Mouse (Mus musculus): ENCODE results near the gene Dennd6a. TPM values are rescaled to one million over a fixed set of nuclear protein-coding genes. Genes with fewer than 3 reads are reported as not detected.
A peak's percentile ranks its signal among the peaks of the same experiment; 100 is the strongest.
"Not testable (repeated sequence)": the region's sequence is repeated elsewhere in the genome, so short reads cannot be mapped to it uniquely, and the experiment has no call there.

Dennd6a gene
- polyA plus RNA-seq, 1 experiment from 2014 or later, result 32.1 TPM

DNA sequence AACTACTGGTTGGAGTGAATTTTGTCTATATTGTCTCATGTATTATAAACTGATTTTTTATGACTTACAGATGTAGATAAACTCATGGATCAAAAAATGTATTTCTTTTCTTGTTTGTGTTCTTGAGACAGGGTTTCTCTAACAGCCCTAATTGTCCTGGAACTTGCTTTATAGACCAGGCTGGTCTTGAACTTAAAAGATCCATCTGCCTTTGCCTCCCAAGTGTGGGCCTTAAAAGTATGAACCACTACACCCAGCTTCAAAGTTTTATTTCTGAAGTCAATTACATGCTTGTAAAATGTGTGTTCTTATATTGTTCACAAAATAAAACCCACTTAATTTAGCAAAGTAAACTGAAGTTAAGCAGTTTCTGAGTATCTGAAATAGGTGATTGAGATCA, 84.5 kb downstream of the Dennd6a start:
- no peak overlapping the region for H3K4me2 ChIP-seq
- H3K9me3 ChIP-seq, result no peaks in the 10 kb centered on the region
- H3K4me3 ChIP-seq, result no peak overlapping the region
- ATAC-seq (ENCODE audit: borderline replicate concordance, extremely low read depth, low FRiP score, low TSS enrichment), result no peak
- H3K27ac ChIP-seq, result no peak overlapping the region
- H3K36me3 ChIP-seq, result peaks cover 51% of the 10 kb centered on the region
- H3K9ac ChIP-seq, result no peak overlapping the region
- no peaks in the 10 kb centered on the region for H3K4me1 ChIP-seq
- H3K27me3 ChIP-seq, result no peaks in the 10 kb centered on the region

DNA sequence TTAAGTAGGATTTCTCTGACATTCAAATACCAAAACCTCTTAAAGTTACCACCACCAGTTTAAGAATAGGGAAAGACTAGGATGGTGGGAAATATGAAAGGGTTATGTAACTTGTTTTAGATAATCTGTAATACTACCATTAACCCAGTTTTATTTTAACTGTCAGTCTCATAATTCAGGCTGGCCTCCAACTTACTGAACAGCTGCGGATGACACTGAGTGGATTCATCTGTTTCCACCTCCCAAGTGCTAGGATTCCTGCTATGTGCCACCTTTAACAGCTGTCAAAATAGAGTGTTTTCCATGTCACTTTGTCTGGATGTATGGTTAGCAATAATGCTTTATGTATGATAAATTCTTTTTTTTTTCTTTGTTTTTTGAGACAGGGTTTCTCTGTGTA, 86.6 kb downstream of the Dennd6a start:
- ATAC-seq (ENCODE audit: borderline replicate concordance, extremely low read depth, low FRiP score, low TSS enrichment), result no peak
- Histone ChIP-seq H3K27me3 (no peaks in the 10 kb centered on the region), H3K9ac (no peak overlapping the region), H3K4me1 (no peaks in the 10 kb centered on the region), H3K36me3 (peaks cover 45% of the 10 kb centered on the region), H3K9me3 (no peaks in the 10 kb centered on the region), H3K4me2 (no peak overlapping the region), H3K27ac (no peak overlapping the region), H3K4me3 (no peak overlapping the region)
- 86% methylated on average over 1 of the region's 1 CpGs for WGBS

DNA sequence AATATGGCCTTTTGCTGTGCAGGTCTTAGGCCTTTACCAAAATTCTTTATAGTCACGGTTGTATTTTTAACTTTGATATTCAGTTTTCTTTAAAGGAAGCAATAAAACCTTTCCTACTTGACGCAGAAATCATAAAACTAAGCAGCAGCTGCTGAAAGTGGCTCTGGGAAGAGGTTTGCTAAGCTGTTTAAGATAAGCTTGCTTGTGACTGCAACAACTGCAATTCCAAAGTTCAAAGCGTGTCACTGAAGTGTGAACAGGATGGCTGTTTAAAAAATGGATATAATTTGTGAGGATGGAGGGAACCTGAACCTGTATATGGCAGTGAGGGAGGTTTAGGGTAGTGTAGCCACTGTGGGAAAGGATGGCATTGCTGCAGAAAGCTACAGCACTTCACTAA, 88.4 kb downstream of the Dennd6a start:
- WGBS, result 73% methylated on average over 3 of the region's 3 CpGs
- no peak for ATAC-seq (ENCODE audit: borderline replicate concordance, extremely low read depth, low FRiP score, low TSS enrichment)
- H3K27ac ChIP-seq, result no peak overlapping the region
- H3K4me1 ChIP-seq, result peaks cover 7% of the 10 kb centered on the region
- H3K9me3 ChIP-seq, result no peaks in the 10 kb centered on the region
- no peak overlapping the region for H3K4me2 ChIP-seq
- H3K36me3 ChIP-seq, result peaks cover 40% of the 10 kb centered on the region
- H3K9ac ChIP-seq, result no peak overlapping the region
- no peaks in the 10 kb centered on the region for H3K27me3 ChIP-seq
- H3K4me3 ChIP-seq, result no peak overlapping the region

DNA sequence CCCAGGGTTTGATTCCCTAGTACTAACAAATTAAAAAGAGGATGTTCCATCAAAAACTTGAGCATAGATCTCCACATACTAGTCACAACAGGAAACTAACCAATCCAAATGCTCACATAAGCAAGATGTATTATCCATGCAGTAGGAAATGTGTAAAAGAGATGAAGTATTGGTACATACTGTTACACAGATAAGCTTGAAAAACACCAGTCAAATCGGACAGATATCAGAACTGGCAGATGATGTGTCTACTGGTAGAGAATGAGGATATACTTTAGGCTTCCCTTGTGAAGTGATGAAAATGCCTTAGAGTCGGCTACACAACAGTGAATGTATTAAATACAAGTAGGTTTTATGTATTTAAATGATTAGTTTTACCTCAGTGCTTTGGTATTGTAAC, 88.8 kb downstream of the Dennd6a start:
- Histone ChIP-seq H3K27me3 (no peaks in the 10 kb centered on the region), H3K36me3 (peaks cover 36% of the 10 kb centered on the region), H3K27ac (no peak overlapping the region), H3K4me3 (no peak overlapping the region), H3K4me1 (peaks cover 11% of the 10 kb centered on the region), H3K4me2 (no peak overlapping the region), H3K9me3 (no peaks in the 10 kb centered on the region), H3K9ac (no peak overlapping the region)
- WGBS, result 81% methylated on average over 2 of the region's 2 CpGs
- ATAC-seq (ENCODE audit: borderline replicate concordance, extremely low read depth, low FRiP score, low TSS enrichment), result no peak

DNA sequence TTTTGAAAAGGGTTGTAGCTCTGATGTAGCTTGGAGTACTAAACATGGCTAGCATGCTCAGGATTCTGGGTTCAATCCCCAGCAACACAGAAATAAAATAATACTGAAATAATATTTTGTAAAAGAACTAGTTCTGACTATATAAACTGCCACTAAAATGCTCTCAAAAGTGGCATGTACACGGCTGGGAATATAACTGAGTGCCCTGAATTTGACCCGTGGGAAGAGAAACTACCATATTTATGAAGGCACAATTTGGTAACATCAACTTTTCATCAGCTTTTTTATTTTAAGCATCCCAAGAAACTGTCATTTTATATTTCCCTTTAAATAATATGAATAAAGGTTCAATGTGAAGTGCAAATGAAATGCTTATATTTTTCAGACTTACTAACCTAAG, 90.2 kb downstream of the Dennd6a start:
- H3K4me1 ChIP-seq, result peaks cover 19% of the 10 kb centered on the region
- no peaks in the 10 kb centered on the region for H3K9me3 ChIP-seq
- H3K27ac ChIP-seq, result no peak overlapping the region
- no peak for ATAC-seq (ENCODE audit: borderline replicate concordance, extremely low read depth, low FRiP score, low TSS enrichment)
- no peak overlapping the region for H3K4me3 ChIP-seq
- 77% methylated on average over 2 of the region's 2 CpGs for WGBS
- H3K27me3 ChIP-seq, result no peaks in the 10 kb centered on the region
- H3K4me2 ChIP-seq, result no peak overlapping the region
- H3K9ac ChIP-seq, result no peak overlapping the region
- H3K36me3 ChIP-seq, result peaks cover 32% of the 10 kb centered on the region

DNA sequence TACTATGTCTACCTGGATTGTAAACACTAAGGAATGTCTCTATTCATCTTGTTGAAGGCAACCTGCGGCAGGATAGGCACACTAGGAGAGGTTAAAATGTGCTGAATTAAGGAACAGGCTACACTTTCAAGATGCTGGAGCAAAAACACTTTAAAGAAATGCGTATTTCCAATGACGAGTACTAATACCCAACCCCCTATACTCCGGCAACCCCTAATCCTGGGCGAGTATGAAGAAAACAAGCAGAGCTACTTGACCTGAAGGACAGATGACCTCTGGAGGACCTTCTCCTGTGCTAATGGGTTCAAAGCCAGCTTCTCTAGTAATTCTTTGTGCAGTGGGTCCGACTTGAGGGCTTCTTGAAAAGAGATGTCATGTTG, 94.3 kb downstream of the Dennd6a start:
- peak overlapping the region; percentile 76 for H3K4me3 ChIP-seq
- H3K4me2 ChIP-seq, result peak overlapping the region; percentile 95
- H3K4me1 ChIP-seq, result peaks cover 24% of the 10 kb centered on the region
- H3K27me3 ChIP-seq, result no peaks in the 10 kb centered on the region
- H3K36me3 ChIP-seq, result peaks cover 17% of the 10 kb centered on the region
- WGBS, result 11% methylated on average over 6 of the region's 6 CpGs
- no peaks in the 10 kb centered on the region for H3K9me3 ChIP-seq
- no peak overlapping the region for H3K27ac ChIP-seq
- no peak for ATAC-seq (ENCODE audit: borderline replicate concordance, extremely low read depth, low FRiP score, low TSS enrichment)
- H3K9ac ChIP-seq, result peak overlapping the region; percentile 85

DNA sequence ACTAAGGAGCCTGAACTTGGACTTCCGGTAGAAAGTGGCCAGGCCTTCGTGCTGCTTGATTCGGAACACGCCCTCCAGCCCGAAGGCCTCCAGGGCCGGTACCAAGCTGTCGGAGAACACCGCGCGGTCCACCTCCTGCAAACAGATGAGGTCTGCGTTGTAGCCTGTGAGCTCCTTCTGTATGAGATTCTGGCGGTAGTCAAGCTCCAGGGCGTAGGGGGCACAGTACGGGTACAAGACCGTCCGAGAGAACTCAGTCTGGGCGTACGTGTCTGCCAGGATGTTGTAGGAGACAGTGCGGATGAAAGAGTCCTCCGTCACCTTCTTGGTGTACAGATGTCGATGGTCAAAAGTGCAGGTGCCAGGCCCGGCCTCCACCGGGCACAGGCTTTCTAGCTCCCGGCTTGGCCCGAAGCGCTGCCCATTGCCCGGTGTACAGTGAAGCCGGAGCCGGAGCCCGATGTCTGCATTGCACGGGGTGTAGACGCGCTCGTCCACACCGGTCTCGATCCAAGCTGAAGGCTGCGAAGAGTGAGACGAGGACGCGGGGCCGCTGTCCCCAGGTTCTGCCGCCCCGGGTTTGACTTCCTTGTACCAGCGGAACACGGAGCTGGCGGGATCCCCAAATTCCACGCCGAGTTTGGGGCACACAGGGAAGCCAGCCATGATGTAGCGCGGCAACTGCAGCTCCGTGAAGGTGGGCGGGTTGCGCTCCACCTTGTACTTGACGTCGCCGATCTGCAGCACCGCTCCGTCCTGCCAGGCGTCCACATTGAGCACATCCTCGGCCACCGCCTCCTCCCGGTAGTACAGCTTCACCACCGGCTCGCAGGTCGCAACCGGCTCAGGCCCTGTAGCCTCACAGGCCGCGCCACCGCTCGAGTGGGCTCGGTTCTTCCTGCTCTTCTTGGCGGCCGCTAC, 95.0 kb downstream of the Dennd6a start:
- Histone ChIP-seq H3K36me3 (peaks cover 15% of the 10 kb centered on the region), H3K4me3 (peak overlapping the region; percentile 76)

DNA sequence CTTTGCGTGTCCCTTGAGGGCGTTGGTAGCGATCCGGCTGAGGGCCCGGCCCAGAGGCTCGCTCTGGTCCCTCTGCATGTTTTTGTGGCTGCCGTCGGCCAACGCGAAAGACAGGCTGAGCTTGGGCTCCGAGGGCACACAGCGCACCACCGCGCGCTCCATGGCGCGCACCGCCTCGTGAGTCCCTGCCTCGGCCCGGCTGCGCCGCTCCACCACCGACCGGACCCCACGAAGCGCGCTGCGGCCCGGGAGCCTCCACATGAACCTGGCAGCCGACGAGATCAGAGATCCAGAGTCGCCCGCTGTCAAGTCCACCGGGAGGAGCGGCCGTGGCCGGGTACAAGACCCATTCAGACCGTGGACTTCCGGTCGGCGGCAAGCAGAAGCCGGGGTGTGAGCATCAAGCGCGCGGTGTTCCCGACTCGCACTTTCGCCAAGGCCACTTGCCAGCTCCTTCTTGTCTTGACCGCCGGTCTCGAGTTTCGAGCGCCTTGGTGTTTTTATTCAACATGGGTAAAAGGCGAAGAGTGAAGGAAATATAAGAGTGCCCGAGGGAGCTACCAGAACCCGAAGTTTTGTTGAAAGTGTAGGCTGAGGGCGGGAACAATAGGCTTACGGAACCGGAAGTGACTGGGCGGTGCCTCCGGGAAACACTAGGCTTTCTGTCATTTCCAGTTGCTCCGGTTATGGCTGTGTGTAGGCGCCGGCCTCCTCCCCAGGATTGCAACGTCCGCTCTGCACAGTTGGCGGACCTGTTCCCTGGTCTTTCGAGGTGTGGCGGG, 95.8 kb downstream of the Dennd6a start, which contains the start of gene Pde12:
Gene Pde12 (minus strand): TSS at position 592 of the 782 bp plus-strand sequence.
- H3K4me1 ChIP-seq, result peaks cover 24% of the 10 kb centered on the region
- H3K9ac ChIP-seq, result peak within 1 kb of the TSS; percentile 85
- H3K9me3 ChIP-seq, result no peaks in the 10 kb centered on the region
- peak within 1 kb of the TSS; percentile 95 for H3K4me2 ChIP-seq
- WGBS, result under 1% methylated on average over 70 of the region's 70 CpGs
- H3K27ac ChIP-seq, result peak within 1 kb of the TSS; percentile 87
- H3K4me3 ChIP-seq, result peak within 1 kb of the TSS; percentile 76
- H3K27me3 ChIP-seq, result no peaks in the 10 kb centered on the region
- ATAC-seq (ENCODE audit: borderline replicate concordance, extremely low read depth, low FRiP score, low TSS enrichment), result peak; percentile 92
- peaks cover 12% of the 10 kb centered on the region for H3K36me3 ChIP-seq

More for the DNA sequence above, 95.0 kb downstream of the Dennd6a start:
- H3K4me2 ChIP-seq, result peak overlapping the region; percentile 95
- H3K9me3 ChIP-seq, result no peaks in the 10 kb centered on the region
- H3K27me3 ChIP-seq, result no peaks in the 10 kb centered on the region
- 2% methylated on average over 73 of the region's 73 CpGs for WGBS
- H3K4me1 ChIP-seq, result peaks cover 24% of the 10 kb centered on the region
- peak; percentile 40 for ATAC-seq (ENCODE audit: borderline replicate concordance, extremely low read depth, low FRiP score, low TSS enrichment)
- peak overlapping the region; percentile 85 for H3K9ac ChIP-seq
- peak overlapping the region; percentile 87 for H3K27ac ChIP-seq

DNA sequence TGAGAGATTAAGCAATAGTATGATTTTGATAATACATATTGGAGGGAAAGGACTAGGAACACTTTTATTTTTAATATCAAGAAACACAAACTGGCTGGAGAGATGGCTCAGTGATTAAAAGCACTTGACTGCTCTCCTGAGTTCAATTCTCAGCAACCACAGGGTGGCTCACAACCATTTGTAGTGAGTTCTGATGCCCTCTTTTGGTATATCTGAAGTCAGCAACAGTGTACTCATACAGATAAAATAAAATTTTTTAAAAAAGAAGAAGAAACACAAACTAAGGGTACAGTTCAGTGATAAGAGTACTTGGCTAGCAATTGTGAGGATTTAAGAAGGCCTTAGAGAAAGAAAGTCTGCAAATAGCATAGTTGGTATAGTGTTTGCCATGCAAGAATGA, 97.3 kb downstream of the Dennd6a start:
- Histone ChIP-seq H3K9ac (no peak overlapping the region), H3K4me1 (peaks cover 24% of the 10 kb centered on the region), H3K27ac (no peak overlapping the region), H3K4me2 (peak overlapping the region; percentile 95), H3K9me3 (no peaks in the 10 kb centered on the region), H3K27me3 (no peaks in the 10 kb centered on the region), H3K36me3 (no peaks in the 10 kb centered on the region), H3K4me3 (peak overlapping the region; percentile 76; the same call in 1 of the 2 replicates)
- no peak for ATAC-seq (ENCODE audit: borderline replicate concordance, extremely low read depth, low FRiP score, low TSS enrichment)

DNA sequence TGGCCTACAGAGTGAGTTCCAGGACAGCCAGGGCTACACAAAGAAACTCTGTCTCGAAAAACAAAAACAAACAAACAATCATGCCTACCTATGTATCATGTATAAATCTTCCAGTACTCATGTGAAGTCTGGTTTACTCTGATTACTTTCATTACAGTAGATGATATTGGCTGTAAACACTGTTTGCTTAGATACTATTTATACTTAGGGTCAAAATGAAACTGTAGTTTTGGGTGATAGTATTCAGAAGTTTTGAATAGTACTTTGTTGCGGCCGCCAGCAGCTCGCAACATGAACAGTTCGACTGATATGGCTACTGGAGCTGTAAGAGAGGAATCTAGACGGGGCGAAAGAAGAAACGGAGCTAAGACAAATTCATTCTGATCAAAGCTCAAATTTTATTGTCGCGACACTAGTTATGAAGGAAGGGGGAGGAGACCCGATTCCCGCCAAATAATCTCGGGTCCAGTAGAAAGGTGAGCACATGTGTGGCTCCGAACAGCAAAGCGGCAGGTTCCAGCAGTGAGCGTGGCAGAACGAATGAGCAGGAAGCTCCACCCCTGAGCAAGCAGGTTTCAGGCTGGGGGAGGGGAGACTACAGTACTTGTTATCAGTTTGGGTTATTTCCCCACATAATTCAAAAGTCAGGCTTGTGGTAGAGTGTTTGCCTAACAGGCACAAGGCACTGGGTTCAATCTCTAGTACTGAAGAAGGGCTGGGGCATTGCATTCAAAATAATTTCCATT, 98.4 kb downstream of the Dennd6a start:
- not testable (repeated sequence) for H3K9ac ChIP-seq; H3K27me3 ChIP-seq; H3K4me3 ChIP-seq; H3K9me3 ChIP-seq; ATAC-seq (ENCODE audit: borderline replicate concordance, extremely low read depth, low FRiP score, low TSS enrichment); H3K36me3 ChIP-seq; H3K4me2 ChIP-seq; H3K27ac ChIP-seq
- WGBS, result 58% methylated on average over 17 of the region's 17 CpGs
- peaks cover 16% of the 10 kb centered on the region for H3K4me1 ChIP-seq

DNA sequence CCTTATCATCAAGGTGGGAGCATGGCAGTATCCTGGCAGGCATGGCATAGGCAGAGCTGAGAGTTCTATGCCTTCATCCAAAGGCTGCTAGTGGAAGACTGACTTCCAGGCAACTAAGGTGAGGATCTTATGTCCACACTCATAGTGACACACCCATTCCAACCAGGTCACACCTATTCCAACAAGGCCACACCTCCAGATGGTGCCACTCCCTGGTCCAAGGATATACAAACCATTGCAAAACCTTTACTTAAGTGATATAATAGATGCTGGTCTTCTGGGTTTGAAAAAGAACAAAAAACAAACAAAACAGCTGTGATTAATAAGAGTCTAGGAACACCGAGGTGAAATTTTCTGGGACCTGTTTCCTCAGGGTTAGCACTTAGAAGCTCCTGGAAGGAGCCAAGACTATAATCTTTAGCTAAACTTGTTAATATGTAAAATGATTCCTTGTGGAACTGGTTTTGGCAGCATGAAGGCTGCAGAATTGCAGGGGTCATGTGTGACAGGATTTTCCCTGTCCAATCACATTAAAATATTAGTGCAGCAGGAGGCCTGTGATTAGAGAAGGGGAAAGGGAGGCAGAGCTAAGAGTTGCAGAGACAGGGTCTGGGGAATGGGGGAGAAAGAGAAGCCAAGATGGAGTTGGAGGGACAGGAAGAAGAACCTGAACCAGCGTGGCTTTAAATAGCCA, 101.0 kb downstream of the Dennd6a start:
- H3K36me3 ChIP-seq; H3K9ac ChIP-seq; H3K4me1 ChIP-seq; H3K4me2 ChIP-seq; H3K27ac ChIP-seq; H3K4me3 ChIP-seq; H3K27me3 ChIP-seq; H3K9me3 ChIP-seq; ATAC-seq (ENCODE audit: borderline replicate concordance, extremely low read depth, low FRiP score, low TSS enrichment): not testable (repeated sequence)
- WGBS, result 72% methylated on average over 2 of the region's 2 CpGs

Data from lung, embryonic 15.5 days (tissue).